9 mouse cellular contexts compared by ENCODE assay signal in genomic region chr2:25210686-25211085, GRCm38 (mm10). TPM values are rescaled to one million over a fixed set of nuclear protein-coding genes. Genes with fewer than 3 reads are reported as not detected.
DNase-seq lines count a peak whose midpoint lies in the region; ATAC-seq lines count a peak whose summit lies in the region.
"Had no signal": no experiment of that assay in that cellular context is flagged by ENCODE, and none has a peak within 500 bp of the region (broad histone marks: within the 10 kb centered on the region; RNA-seq: fewer than 3 reads in every experiment).

No protein-coding gene starts in this region.

- intact Hi-C loops in left cerebral cortex, postnatal 4 days (cut with DNase I) = no loop called here

- peak overlapping the region; percentile 78 for H3K4me3 ChIP-seq in forebrain, embryonic 11.5 days (ENCODE audit: low read depth, low read length)
- peak overlapping the region; percentile 86 for H3K4me3 ChIP-seq in limb, embryonic 15.5 days
- peak overlapping the region; percentile 68 for H3K4me3 ChIP-seq in stomach, embryonic 14.5 days (ENCODE audit: low read depth, low read length)

- H3K9me3 ChIP-seq in forebrain, embryonic 11.5 days (ENCODE audit: control insufficient read depth, low read length) = no peaks in the 10 kb centered on the region
- H3K9me3 ChIP-seq in limb, embryonic 15.5 days = no peaks in the 10 kb centered on the region
- no peaks in the 10 kb centered on the region for H3K9me3 ChIP-seq in stomach, embryonic 14.5 days (ENCODE audit: control insufficient read depth, low read depth, low read length)

- peaks cover 6% of the 10 kb centered on the region; the same call in 1 of the 2 replicates for H3K4me1 ChIP-seq in forebrain, embryonic 11.5 days (replicated peaks; ENCODE audit: control insufficient read depth, insufficient read depth, low read length)
- H3K4me1 ChIP-seq in limb, embryonic 15.5 days = peaks cover 19% of the 10 kb centered on the region
- peaks cover 13% of the 10 kb centered on the region for H3K4me1 ChIP-seq in stomach, embryonic 14.5 days (ENCODE audit: control insufficient read depth, insufficient read depth, low read length)

- H3K27ac ChIP-seq in forebrain, embryonic 11.5 days (ENCODE audit: low read depth, low read length) = peak overlapping the region; percentile 57
- H3K27ac ChIP-seq in limb, embryonic 15.5 days = peak overlapping the region; percentile 93
- peak overlapping the region; percentile 80; the same call in 1 of the 2 replicates for H3K27ac ChIP-seq in stomach, embryonic 14.5 days (ENCODE audit: low read length)

- H3K36me3 ChIP-seq in forebrain, embryonic 11.5 days (ENCODE audit: control insufficient read depth, insufficient read depth, low read length) = peaks cover 5% of the 10 kb centered on the region; the same call in 1 of the 2 replicates
- peaks cover 33% of the 10 kb centered on the region for H3K36me3 ChIP-seq in limb, embryonic 15.5 days
- H3K36me3 ChIP-seq in stomach, embryonic 14.5 days (ENCODE audit: control insufficient read depth, insufficient read depth, low read length) = peaks cover 27% of the 10 kb centered on the region

- WGBS in forebrain, embryonic 11.5 days = 1% methylated on average over 24 of the region's 24 CpGs
- under 1% methylated on average over 24 of the region's 24 CpGs for WGBS in limb, embryonic 15.5 days
- under 1% methylated on average over 24 of the region's 24 CpGs for WGBS in stomach, embryonic 14.5 days

- DNase-seq in retina, embryonic 14.5 days (ENCODE audit: low spot score) = peak; percentile 13
- DNase-seq in retina, postnatal 1 day = no peak
- no peak for DNase-seq in forebrain, embryonic 11.5 days (ENCODE audit: low spot score)
- DNase-seq in layer of hippocampus, postnatal 10 days (ENCODE audit: low spot score in 2 of 2) = no peak
- no peak for DNase-seq in frontal cortex, postnatal 36 days (ENCODE audit: low spot score in 2 of 2)
- no peak for DNase-seq in left cerebral cortex, postnatal 4 days

- ATAC-seq in forebrain, embryonic 11.5 days (replicated peaks; ENCODE audit: low FRiP score) = peak; percentile 2; the same call in 1 of the 2 replicates
- no peak for ATAC-seq in limb, embryonic 15.5 days (ENCODE audit: insufficient number of reproducible peaks, low FRiP score, low TSS enrichment, low read depth)
- ATAC-seq in stomach, embryonic 14.5 days (ENCODE audit: insufficient number of reproducible peaks, insufficient read depth, low FRiP score, low read depth) = no peak; the same call in 1 of the 2 replicates

- H3K9ac ChIP-seq in forebrain, embryonic 11.5 days (ENCODE audit: low read length) = peak overlapping the region; percentile 89
- H3K9ac ChIP-seq in limb, embryonic 15.5 days = peak overlapping the region; percentile 80
- peak overlapping the region; percentile 67 for H3K9ac ChIP-seq in stomach, embryonic 14.5 days (replicated peaks; ENCODE audit: low read depth, low read length)

- peak overlapping the region; percentile 75 for H3K4me2 ChIP-seq in forebrain, embryonic 11.5 days (ENCODE audit: low read depth, low read length, severe bottlenecking)
- peak overlapping the region; percentile 59 for H3K4me2 ChIP-seq in limb, embryonic 15.5 days
- peak overlapping the region; percentile 82 for H3K4me2 ChIP-seq in stomach, embryonic 14.5 days (replicated peaks; ENCODE audit: low read depth, low read length)

- H3K27me3 ChIP-seq in forebrain, embryonic 11.5 days (ENCODE audit: control insufficient read depth, insufficient read depth, low read length) = no peaks in the 10 kb centered on the region
- H3K27me3 ChIP-seq in limb, embryonic 15.5 days = 0 out of 2 replicates have a peak, but pooled peaks cover 4% of the 10 kb centered on the region
- H3K27me3 ChIP-seq in stomach, embryonic 14.5 days (ENCODE audit: control insufficient read depth, insufficient read depth, low read length) = no peaks in the 10 kb centered on the region

RNA-seq across cellular contexts. Expression of gene Nelfb, which starts 0.6 kb away (rescaled TPM):
- polyA plus RNA-seq in forebrain, embryonic 11.5 days (2014; fragmentation: Nextera tagmentation; extraction: Ambion mirVana) = 110 TPM in 2 replicates
- 114 and 117 TPM in 2 replicates for polyA plus RNA-seq in limb, embryonic 15.5 days (2015; fragmentation: Nextera tagmentation; extraction: Ambion mirVana)
- polyA plus RNA-seq in stomach, embryonic 14.5 days (2014; fragmentation: Nextera tagmentation; extraction: Ambion mirVana) = 102 TPM in 2 replicates
- total RNA-seq in layer of hippocampus, postnatal 10 days (2021) = 10 to 100 TPM; 50.6 to 59.3 TPM
- total RNA-seq in left cerebral cortex, postnatal 4 days (2021) = 10 to 100 TPM; 62.6 to 65.1 TPM

RNA-seq across cellular contexts. Expression of gene Stpg3, which starts 3.8 kb away (rescaled TPM):
- not detected in 2 replicates for polyA plus RNA-seq in forebrain, embryonic 11.5 days (2014; fragmentation: Nextera tagmentation; extraction: Ambion mirVana)
- polyA plus RNA-seq in limb, embryonic 15.5 days (2015; fragmentation: Nextera tagmentation; extraction: Ambion mirVana) = not detected in 2 replicates
- polyA plus RNA-seq in stomach, embryonic 14.5 days (2014; fragmentation: Nextera tagmentation; extraction: Ambion mirVana) = not detected in 2 replicates
- total RNA-seq in layer of hippocampus, postnatal 10 days (2021) = not detected
- not detected for total RNA-seq in left cerebral cortex, postnatal 4 days (2021)
- total RNA-seq: neutrophil, adult 5-6 weeks had no signal

RNA-seq across cellular contexts. Expression of gene Fam166a, which starts 7.9 kb away (rescaled TPM):
- 0.88 and 1.3 TPM in 2 replicates for polyA plus RNA-seq in forebrain, embryonic 11.5 days (2014; fragmentation: Nextera tagmentation; extraction: Ambion mirVana)
- polyA plus RNA-seq in limb, embryonic 15.5 days (2015; fragmentation: Nextera tagmentation; extraction: Ambion mirVana) = 0.81 TPM in 1 of 2 replicates, not detected in the other
- polyA plus RNA-seq in stomach, embryonic 14.5 days (2014; fragmentation: Nextera tagmentation; extraction: Ambion mirVana) = not detected in 2 replicates
- not detected for total RNA-seq in layer of hippocampus, postnatal 10 days (2021)
- total RNA-seq in left cerebral cortex, postnatal 4 days (2021) = not detected
- total RNA-seq: neutrophil, adult 5-6 weeks had no signal

RNA-seq across cellular contexts. Expression of gene Tubb4b, which starts 13.8 kb away (rescaled TPM):
- polyA plus RNA-seq in forebrain, embryonic 11.5 days (2014; fragmentation: Nextera tagmentation; extraction: Ambion mirVana) = 615 and 680 TPM in 2 replicates
- polyA plus RNA-seq in limb, embryonic 15.5 days (2015; fragmentation: Nextera tagmentation; extraction: Ambion mirVana) = 554 and 617 TPM in 2 replicates
- 512 and 519 TPM in 2 replicates for polyA plus RNA-seq in stomach, embryonic 14.5 days (2014; fragmentation: Nextera tagmentation; extraction: Ambion mirVana)
- 100 to 1,000 TPM; 394 to 449 TPM for total RNA-seq in layer of hippocampus, postnatal 10 days (2021)
- 100 to 1,000 TPM; 324 to 351 TPM for total RNA-seq in left cerebral cortex, postnatal 4 days (2021)

RNA-seq across cellular contexts. Expression of gene Tor4a, which starts 14.0 kb away (rescaled TPM):
- 1.3 and 1.5 TPM in 2 replicates for polyA plus RNA-seq in forebrain, embryonic 11.5 days (2014; fragmentation: Nextera tagmentation; extraction: Ambion mirVana)
- 8.9 and 10.0 TPM in 2 replicates for polyA plus RNA-seq in limb, embryonic 15.5 days (2015; fragmentation: Nextera tagmentation; extraction: Ambion mirVana)
- polyA plus RNA-seq in stomach, embryonic 14.5 days (2014; fragmentation: Nextera tagmentation; extraction: Ambion mirVana) = 12.8 and 15.8 TPM in 2 replicates
- 1 to 10 TPM; 1.8 to 2.4 TPM for total RNA-seq in layer of hippocampus, postnatal 10 days (2021)
- total RNA-seq in left cerebral cortex, postnatal 4 days (2021) = 1 to 10 TPM; 1.4 to 1.8 TPM
